Mouse (Mus musculus): ENCODE measurements around the gene Ndufs4. TPM values are rescaled to one million over a fixed set of nuclear protein-coding genes. Genes with fewer than 3 reads are reported as not detected.

Gene Ndufs4
- total RNA-seq, 2 experiments from 2014 or later = 160 to 177 TPM

Other genes starting within 250 kb of the Ndufs4 start
- not detected in 2 replicates for gene Fst, start 70.7 kb upstream of the Ndufs4 start, total RNA-seq (2014; fragmentation: Nextera tagmentation)
- not detected in 2 replicates for gene Fst, start 70.7 kb upstream of the Ndufs4 start, total RNA-seq (2017)